Mouse (Mus musculus): ENCODE measurements around the gene Gm4952. TPM values are rescaled to one million over a fixed set of nuclear protein-coding genes. Genes with fewer than 3 reads are reported as not detected.
"Not testable (repeated sequence)": the region's sequence is repeated elsewhere in the genome, so short reads cannot be mapped to it uniquely, and the experiment has no call there.

Gene Gm4952
- polyA plus RNA-seq, 1 experiment from 2014 or later, result not detected

DNA sequence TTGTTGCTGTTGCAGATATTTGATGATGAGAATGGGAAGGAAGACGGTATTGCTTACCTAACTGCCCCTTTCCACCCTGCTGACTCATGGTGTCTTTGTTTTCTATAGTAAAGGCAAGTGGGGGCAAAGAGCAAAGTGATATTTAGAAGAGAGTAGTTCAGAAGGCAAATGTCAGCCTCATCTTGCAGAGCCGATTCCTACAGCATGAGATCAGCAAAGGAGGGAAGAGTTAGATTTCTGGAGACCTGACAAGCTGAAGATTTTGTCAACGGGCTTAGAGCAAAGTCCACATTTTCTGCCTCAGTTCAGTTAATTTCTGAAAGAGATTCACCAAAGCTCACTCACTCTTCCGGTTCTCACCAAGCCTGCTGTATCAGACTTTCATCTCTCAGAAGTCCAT, 33.4 kb downstream of the Gm4952 start, which contains the start of gene Glyat:
Glyat (plus strand) TSS at position 133 of the 400 bp plus-strand sequence.
- Histone ChIP-seq H3K9ac (replicated peaks; ENCODE audit: low read depth, low read length) (no peak within 1 kb of the TSS), H3K4me2 (replicated peaks; ENCODE audit: low read depth, low read length) (no peak within 1 kb of the TSS), H3K27me3 (ENCODE audit: control insufficient read depth, insufficient read depth, low read length) (no peaks in the 10 kb centered on the region), H3K4me1 (ENCODE audit: control insufficient read depth, insufficient read depth, low read length) (no peaks in the 10 kb centered on the region), H3K9me3 (ENCODE audit: control insufficient read depth, low read depth, low read length) (no peaks in the 10 kb centered on the region), H3K36me3 (ENCODE audit: control insufficient read depth, insufficient read depth, low read length) (no peaks in the 10 kb centered on the region), H3K4me3 (ENCODE audit: low read depth, low read length) (no peak within 1 kb of the TSS), H3K27ac (ENCODE audit: low read length) (no peak within 1 kb of the TSS)
- no peak for ATAC-seq (ENCODE audit: insufficient number of reproducible peaks, insufficient read depth, low FRiP score, low read depth)
- WGBS, result 69% methylated on average over 4 of the region's 4 CpGs

DNA sequence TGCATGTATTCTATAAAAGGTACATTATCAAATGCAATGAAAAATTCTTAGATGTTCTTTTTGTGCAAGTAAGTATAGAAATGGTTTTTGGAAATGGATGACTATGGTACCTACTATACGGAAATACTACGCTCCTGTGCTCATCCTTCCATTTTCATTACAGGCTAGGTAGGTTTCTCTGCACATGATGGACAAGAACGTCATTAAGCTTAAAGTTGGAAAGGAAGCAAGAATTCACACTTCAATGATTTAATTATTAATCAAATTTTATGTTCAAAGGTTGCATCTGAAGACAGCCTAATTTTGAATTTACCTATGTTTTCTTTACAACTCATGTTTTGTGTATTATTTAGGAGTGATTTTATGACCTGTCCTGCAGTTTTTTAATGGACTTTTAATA, 34.5 kb downstream of the Gm4952 start:
- no peak overlapping the region for H3K4me2 ChIP-seq (replicated peaks; ENCODE audit: low read depth, low read length)
- no peak for ATAC-seq (ENCODE audit: insufficient number of reproducible peaks, insufficient read depth, low FRiP score, low read depth)
- no peak overlapping the region for H3K9ac ChIP-seq (replicated peaks; ENCODE audit: low read depth, low read length)
- no peaks in the 10 kb centered on the region for H3K27me3 ChIP-seq (ENCODE audit: control insufficient read depth, insufficient read depth, low read length)
- no peak overlapping the region for H3K4me3 ChIP-seq (ENCODE audit: low read depth, low read length)
- no peaks in the 10 kb centered on the region for H3K36me3 ChIP-seq (ENCODE audit: control insufficient read depth, insufficient read depth, low read length)
- 89% methylated on average over 3 of the region's 3 CpGs for WGBS
- H3K9me3 ChIP-seq (ENCODE audit: control insufficient read depth, low read depth, low read length), result no peaks in the 10 kb centered on the region
- H3K27ac ChIP-seq (ENCODE audit: low read length), result no peak overlapping the region
- no peaks in the 10 kb centered on the region for H3K4me1 ChIP-seq (ENCODE audit: control insufficient read depth, insufficient read depth, low read length)

GRCm38 (mm10) chr19:12634963-12635362, 35.2 kb downstream of the Gm4952 start:
- no peaks in the 10 kb centered on the region for H3K4me1 ChIP-seq (ENCODE audit: control insufficient read depth, insufficient read depth, low read length)
- no peak overlapping the region for H3K4me2 ChIP-seq (replicated peaks; ENCODE audit: low read depth, low read length)
- no peak overlapping the region for H3K9ac ChIP-seq (replicated peaks; ENCODE audit: low read depth, low read length)
- no peak for ATAC-seq (ENCODE audit: insufficient number of reproducible peaks, insufficient read depth, low FRiP score, low read depth)
- H3K4me3 ChIP-seq (ENCODE audit: low read depth, low read length), result no peak overlapping the region
- H3K27ac ChIP-seq (ENCODE audit: low read length), result no peak overlapping the region
- 78% methylated on average over 4 of the region's 4 CpGs for WGBS
- H3K36me3 ChIP-seq (ENCODE audit: control insufficient read depth, insufficient read depth, low read length), result no peaks in the 10 kb centered on the region
- H3K9me3 ChIP-seq (ENCODE audit: control insufficient read depth, low read depth, low read length), result no peaks in the 10 kb centered on the region
- H3K27me3 ChIP-seq (ENCODE audit: control insufficient read depth, insufficient read depth, low read length), result no peaks in the 10 kb centered on the region

DNA sequence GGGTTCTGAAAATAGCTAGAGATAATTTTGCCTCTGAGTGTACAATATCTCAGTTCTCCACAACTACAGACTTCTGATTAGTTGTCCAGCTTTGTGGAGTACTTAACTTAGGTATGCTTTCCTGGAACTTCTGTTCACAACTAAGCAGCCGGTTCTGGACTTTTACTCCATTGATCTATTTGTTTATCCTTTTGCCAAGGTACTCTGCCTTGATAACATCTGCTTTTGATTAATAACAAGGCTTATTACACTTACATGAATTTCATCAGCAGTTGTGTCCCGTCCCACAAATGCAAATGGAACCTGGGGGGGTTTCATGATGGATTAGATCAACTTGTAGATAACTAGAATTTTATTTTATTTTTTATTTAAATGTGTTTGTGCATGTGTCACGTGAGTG, 37.1 kb downstream of the Gm4952 start:
- H3K4me2 ChIP-seq (replicated peaks; ENCODE audit: low read depth, low read length), result no peak overlapping the region
- WGBS, result 59% methylated on average over 3 of the region's 3 CpGs
- no peaks in the 10 kb centered on the region for H3K4me1 ChIP-seq (ENCODE audit: control insufficient read depth, insufficient read depth, low read length)
- H3K27ac ChIP-seq (ENCODE audit: low read length), result no peak overlapping the region
- no peak for ATAC-seq (ENCODE audit: insufficient number of reproducible peaks, insufficient read depth, low FRiP score, low read depth)
- H3K9ac ChIP-seq (replicated peaks; ENCODE audit: low read depth, low read length), result no peak overlapping the region
- no peak overlapping the region for H3K4me3 ChIP-seq (ENCODE audit: low read depth, low read length)
- H3K36me3 ChIP-seq (ENCODE audit: control insufficient read depth, insufficient read depth, low read length), result no peaks in the 10 kb centered on the region
- H3K27me3 ChIP-seq (ENCODE audit: control insufficient read depth, insufficient read depth, low read length), result no peaks in the 10 kb centered on the region
- H3K9me3 ChIP-seq (ENCODE audit: control insufficient read depth, low read depth, low read length), result no peaks in the 10 kb centered on the region

- ATAC-seq (ENCODE audit: insufficient number of reproducible peaks, insufficient read depth, low FRiP score, low read depth), result no peak
- Histone ChIP-seq H3K9ac (replicated peaks; ENCODE audit: low read depth, low read length) (no peak overlapping the region), H3K27me3 (ENCODE audit: control insufficient read depth, insufficient read depth, low read length) (no peaks in the 10 kb centered on the region), H3K4me1 (ENCODE audit: control insufficient read depth, insufficient read depth, low read length) (no peaks in the 10 kb centered on the region), H3K9me3 (ENCODE audit: control insufficient read depth, low read depth, low read length) (no peaks in the 10 kb centered on the region), H3K36me3 (ENCODE audit: control insufficient read depth, insufficient read depth, low read length) (no peaks in the 10 kb centered on the region), H3K27ac (ENCODE audit: low read length) (no peak overlapping the region), H3K4me2 (replicated peaks; ENCODE audit: low read depth, low read length) (no peak overlapping the region), H3K4me3 (ENCODE audit: low read depth, low read length) (no peak overlapping the region)
- 78% methylated on average over 1 of the region's 1 CpGs for WGBS
These were observed 38.3 kb downstream of the Gm4952 start for GRCm38 (mm10) chr19:12638049-12638448.

DNA sequence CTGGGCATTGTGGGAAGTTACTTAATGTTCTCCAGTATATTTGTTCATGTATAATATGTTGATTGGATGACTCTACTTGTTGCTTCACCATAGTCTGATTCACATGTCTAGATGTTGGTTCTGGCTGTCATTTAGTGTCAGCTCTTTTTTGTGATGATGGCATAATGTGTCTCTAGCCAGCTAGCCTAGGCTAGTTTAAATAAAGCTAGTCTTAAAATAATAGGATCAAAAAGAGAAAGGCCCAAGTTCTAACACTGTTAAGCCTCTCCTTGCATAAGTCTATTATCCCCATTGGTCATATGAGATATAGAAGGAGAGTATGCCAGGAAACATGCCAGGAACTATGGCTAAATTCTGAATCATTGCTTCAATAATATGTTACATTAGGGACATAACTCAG, 49.7 kb downstream of the Gm4952 start:
- no peak overlapping the region for H3K4me2 ChIP-seq (replicated peaks; ENCODE audit: low read depth, low read length)
- H3K4me1 ChIP-seq (ENCODE audit: control insufficient read depth, insufficient read depth, low read length), result no peaks in the 10 kb centered on the region
- ATAC-seq (ENCODE audit: insufficient number of reproducible peaks, insufficient read depth, low FRiP score, low read depth), result no peak

DNA sequence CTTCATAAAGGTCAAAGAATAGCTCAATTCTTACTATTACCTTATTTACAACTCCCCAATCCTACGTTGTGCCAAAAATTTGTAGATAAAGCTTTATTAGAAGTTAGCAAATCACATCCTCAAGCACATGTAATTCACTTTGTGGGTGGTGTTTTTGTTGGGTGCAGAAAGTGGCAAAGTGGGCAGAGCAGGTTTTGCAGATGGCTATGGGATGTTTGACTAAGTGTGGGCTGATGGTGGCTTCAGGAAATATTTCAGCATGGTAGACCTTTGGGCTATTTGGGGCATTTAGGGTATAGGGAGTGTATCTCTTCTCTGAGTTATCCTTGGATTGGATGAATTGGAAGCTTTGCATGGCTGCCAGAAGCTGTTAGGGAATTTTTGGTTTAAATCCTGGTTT, 66.4 kb downstream of the Gm4952 start:
- no peaks in the 10 kb centered on the region for H3K9me3 ChIP-seq (ENCODE audit: control insufficient read depth, low read depth, low read length)
- no peaks in the 10 kb centered on the region for H3K36me3 ChIP-seq (ENCODE audit: control insufficient read depth, insufficient read depth, low read length)
- ATAC-seq (ENCODE audit: insufficient number of reproducible peaks, insufficient read depth, low FRiP score, low read depth), result no peak

More for the DNA sequence above, 49.7 kb downstream of the Gm4952 start:
- Histone ChIP-seq H3K4me3 (ENCODE audit: low read depth, low read length) (no peak overlapping the region), H3K36me3 (ENCODE audit: control insufficient read depth, insufficient read depth, low read length) (no peaks in the 10 kb centered on the region), H3K27me3 (ENCODE audit: control insufficient read depth, insufficient read depth, low read length) (no peaks in the 10 kb centered on the region), H3K9me3 (ENCODE audit: control insufficient read depth, low read depth, low read length) (no peaks in the 10 kb centered on the region), H3K9ac (replicated peaks; ENCODE audit: low read depth, low read length) (no peak overlapping the region), H3K27ac (ENCODE audit: low read length) (no peak overlapping the region)

GRCm38 (mm10) chr19:12668601-12669000, 68.8 kb downstream of the Gm4952 start:
- H3K27ac ChIP-seq (ENCODE audit: low read length); H3K4me1 ChIP-seq (ENCODE audit: control insufficient read depth, insufficient read depth, low read length); H3K4me2 ChIP-seq (replicated peaks; ENCODE audit: low read depth, low read length); H3K36me3 ChIP-seq (ENCODE audit: control insufficient read depth, insufficient read depth, low read length); H3K4me3 ChIP-seq (ENCODE audit: low read depth, low read length); ATAC-seq (ENCODE audit: insufficient number of reproducible peaks, insufficient read depth, low FRiP score, low read depth); H3K9me3 ChIP-seq (ENCODE audit: control insufficient read depth, low read depth, low read length); H3K27me3 ChIP-seq (ENCODE audit: control insufficient read depth, insufficient read depth, low read length); H3K9ac ChIP-seq (replicated peaks; ENCODE audit: low read depth, low read length): not testable (repeated sequence)
- 92% methylated on average over 3 of the region's 3 CpGs for WGBS

More for the DNA sequence above, 66.4 kb downstream of the Gm4952 start:
- H3K4me3 ChIP-seq (ENCODE audit: low read depth, low read length), result no peak overlapping the region
- WGBS, result 77% methylated on average over 1 of the region's 1 CpGs
- H3K4me1 ChIP-seq (ENCODE audit: control insufficient read depth, insufficient read depth, low read length), result no peaks in the 10 kb centered on the region
- H3K9ac ChIP-seq (replicated peaks; ENCODE audit: low read depth, low read length), result no peak overlapping the region
- no peak overlapping the region for H3K4me2 ChIP-seq (replicated peaks; ENCODE audit: low read depth, low read length)
- H3K27me3 ChIP-seq (ENCODE audit: control insufficient read depth, insufficient read depth, low read length), result no peaks in the 10 kb centered on the region
- H3K27ac ChIP-seq (ENCODE audit: low read length), result no peak overlapping the region

DNA sequence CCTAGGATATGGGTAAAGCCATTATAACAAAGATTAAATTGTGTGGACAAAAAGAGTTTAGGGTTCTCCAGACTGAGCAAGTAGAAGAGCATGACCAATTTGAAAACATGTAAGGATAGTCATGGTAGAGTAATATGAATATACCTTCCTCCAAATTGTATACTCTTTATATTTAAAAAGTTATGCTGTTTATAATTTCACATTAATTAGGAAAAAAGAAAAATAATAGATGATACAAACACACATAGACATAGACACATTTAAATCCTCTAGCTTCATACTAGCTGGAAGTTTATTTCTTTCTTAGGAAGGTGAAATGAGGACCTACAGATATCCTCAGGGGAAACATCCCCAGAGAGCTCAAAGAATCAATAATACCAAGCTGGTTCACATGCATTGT, 70.4 kb downstream of the Gm4952 start, which contains the start of gene Olfr1442:
Olfr1442 (plus strand) TSS at position 301 of the 400 bp plus-strand sequence.
- ATAC-seq (ENCODE audit: insufficient number of reproducible peaks, insufficient read depth, low FRiP score, low read depth), result no peak
- no peak within 1 kb of the TSS for H3K9ac ChIP-seq (replicated peaks; ENCODE audit: low read depth, low read length)
- no peak within 1 kb of the TSS for H3K4me3 ChIP-seq (ENCODE audit: low read depth, low read length)
- no peak within 1 kb of the TSS for H3K27ac ChIP-seq (ENCODE audit: low read length)
- H3K4me1 ChIP-seq (ENCODE audit: control insufficient read depth, insufficient read depth, low read length), result no peaks in the 10 kb centered on the region
- no peak within 1 kb of the TSS for H3K4me2 ChIP-seq (replicated peaks; ENCODE audit: low read depth, low read length)
- H3K27me3 ChIP-seq (ENCODE audit: control insufficient read depth, insufficient read depth, low read length), result no peaks in the 10 kb centered on the region
- H3K36me3 ChIP-seq (ENCODE audit: control insufficient read depth, insufficient read depth, low read length), result no peaks in the 10 kb centered on the region
- H3K9me3 ChIP-seq (ENCODE audit: control insufficient read depth, low read depth, low read length), result no peaks in the 10 kb centered on the region
